Mouse (Mus musculus): ENCODE results near the gene Rnf187.

Rnf187 gene

GRCm38 (mm10) chr11:58948542-58949479 is 10.1 kb upstream of the Rnf187 start, which contains the start of gene Hist3h2ba:
TSS of gene Hist3h2ba (plus strand) at chr11:58948920.
- in situ Hi-C loops (cut with MboI; ENCODE audit: low sequenced_read_pairs): no loop called here

DNA sequence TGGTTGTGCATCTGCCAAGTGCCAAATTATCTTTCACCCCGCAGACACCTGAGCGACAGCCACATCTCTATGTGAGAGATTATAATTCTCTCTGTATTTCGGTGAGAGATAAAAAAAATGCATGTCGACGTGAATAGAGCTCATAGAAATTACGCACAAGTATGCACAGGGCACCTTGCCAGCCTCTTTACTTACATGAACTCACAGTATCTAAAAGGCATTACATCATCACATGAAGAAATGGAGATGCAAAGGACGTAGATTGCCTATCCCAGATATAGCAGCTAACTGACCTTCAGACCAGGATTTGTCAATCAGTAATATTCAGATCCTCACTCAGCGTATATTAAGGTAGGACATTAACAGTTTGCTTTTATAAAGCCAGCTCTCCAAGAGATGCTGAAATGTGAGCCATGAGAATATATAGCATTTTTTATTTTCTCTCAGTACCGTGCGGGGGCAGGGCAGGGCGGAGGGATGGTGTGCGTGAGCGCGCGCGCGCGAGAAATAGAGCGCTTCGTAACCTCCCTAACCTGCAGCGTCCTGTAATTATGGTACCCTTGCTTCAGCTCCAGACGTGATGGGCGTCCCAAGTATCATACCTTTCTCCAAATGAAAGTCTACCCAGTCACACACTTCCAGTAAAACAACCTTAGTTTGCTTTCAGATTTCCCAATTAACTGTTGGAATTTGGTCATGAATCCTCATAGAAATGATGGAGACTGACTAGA is 9.2 kb upstream of the Rnf187 start:
- in situ Hi-C loops (cut with MboI; ENCODE audit: low sequenced_read_pairs): no loop called here

- in situ Hi-C loops (cut with MboI; ENCODE audit: low sequenced_read_pairs): no loop called here
Measured at GRCm38 (mm10) chr11:58947306-58947705, 8.6 kb upstream of the Rnf187 start.

DNA sequence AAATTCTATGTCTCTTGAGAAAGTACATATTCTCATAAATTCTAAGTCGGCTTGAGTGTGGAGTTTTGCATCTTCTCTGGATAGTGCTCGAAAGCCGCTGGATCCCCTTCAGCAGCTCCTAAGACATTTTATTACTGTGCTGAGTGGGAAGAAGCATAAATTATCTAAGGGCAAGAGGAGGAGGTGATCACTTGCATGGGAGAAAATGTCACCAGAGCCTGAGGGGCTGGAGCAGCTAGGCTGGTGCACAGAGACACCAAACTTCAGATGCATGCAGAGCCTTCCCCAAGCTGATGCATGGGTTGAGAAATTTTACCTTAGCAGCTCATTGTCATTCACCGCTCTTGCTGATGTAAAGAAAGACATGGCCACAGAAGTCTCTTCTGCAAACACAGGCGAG is 5.4 kb upstream of the Rnf187 start:
- in situ Hi-C loops (cut with MboI; ENCODE audit: low sequenced_read_pairs): no loop called here

DNA sequence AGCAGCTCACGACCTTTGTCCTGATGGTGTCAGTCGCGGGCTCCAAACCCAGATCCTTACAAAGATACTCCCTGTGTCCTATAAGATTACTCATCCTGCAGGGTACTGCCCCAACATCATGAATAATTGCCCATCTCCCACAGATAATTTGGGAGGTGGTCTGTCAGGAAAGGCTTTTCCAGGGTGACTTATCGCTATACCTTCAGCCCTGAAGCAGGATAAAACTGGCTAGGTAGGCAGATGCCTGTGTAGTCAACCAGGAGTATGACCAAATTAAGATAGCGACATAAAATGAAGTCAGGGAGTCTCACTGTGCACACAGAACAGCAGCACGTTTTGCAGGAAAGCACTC is 348 bp upstream of the Rnf187 start:
- in situ Hi-C loops (cut with MboI; ENCODE audit: low sequenced_read_pairs): no loop called here

GRCm38 (mm10) chr11:58937909-58938308 is 807 bp downstream of the Rnf187 start:
- in situ Hi-C loops (cut with MboI; ENCODE audit: low sequenced_read_pairs): no loop called here

DNA sequence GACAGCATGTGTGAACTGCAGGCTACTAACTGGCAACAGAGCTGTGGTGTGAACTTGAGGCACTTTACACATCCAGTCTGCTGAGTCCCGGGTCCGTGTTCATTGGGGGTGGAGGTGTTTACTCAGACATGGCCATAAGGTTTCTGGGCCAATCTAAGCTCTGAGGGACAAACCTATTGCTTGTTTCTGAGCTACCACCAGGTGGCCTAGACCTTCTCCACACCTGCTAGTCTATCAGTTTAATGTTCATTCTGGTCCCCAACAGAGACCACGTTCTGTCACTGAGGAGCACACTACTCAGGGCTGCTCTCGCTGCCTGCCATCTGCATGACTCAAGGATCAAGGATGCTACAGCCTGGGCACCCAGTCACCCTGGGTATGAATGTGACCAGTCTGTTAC is 7.1 kb downstream of the Rnf187 start:
- in situ Hi-C loops (cut with MboI; ENCODE audit: low sequenced_read_pairs): no loop called here

DNA sequence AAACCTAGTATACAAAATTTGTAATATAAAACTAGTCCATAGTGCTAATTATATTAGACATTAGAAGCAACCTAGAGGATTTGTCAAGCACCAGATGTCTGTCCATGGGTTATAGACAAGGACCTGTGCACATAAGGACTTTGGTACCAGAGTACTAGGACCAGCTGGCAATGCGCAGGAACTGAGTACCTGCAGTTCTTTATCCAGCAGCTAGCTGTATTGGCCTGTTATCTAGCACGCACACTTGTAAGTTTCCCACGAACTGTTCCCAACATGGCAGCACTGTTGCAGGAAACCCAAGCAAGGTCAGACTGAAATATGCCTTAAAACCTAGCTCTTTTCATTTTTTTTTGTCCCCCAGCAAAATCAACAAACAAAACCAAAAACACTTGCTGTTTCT is 8.5 kb downstream of the Rnf187 start:
- in situ Hi-C loops (cut with MboI; ENCODE audit: low sequenced_read_pairs): no loop called here

- in situ Hi-C loops (cut with MboI; ENCODE audit: low sequenced_read_pairs): no loop called here
Measured at GRCm38 (mm10) chr11:58929641-58930040, 9.1 kb downstream of the Rnf187 start.

DNA sequence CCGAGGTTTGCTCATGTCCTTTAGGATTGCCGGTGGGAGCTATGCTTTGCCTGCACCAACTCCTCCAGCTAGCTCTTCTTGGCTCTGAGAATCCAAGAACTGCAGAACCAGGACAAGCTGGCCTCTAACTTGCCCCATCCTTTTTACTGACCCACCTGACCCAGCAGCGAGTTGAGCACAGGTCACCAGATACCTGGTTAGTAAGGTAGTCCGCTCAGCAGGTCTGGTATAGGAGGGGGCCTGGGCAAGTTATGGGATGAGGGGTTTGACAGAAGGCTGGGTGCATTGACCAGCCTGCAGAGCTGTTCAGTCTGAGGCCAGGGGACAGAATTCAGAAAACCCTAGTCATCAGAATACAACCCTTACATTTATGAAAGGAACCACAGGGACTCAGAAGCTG is 9.7 kb downstream of the Rnf187 start:
- in situ Hi-C loops (cut with MboI; ENCODE audit: low sequenced_read_pairs): no loop called here

GRCm38 (mm10) chr11:58927790-58928651 is 10.7 kb downstream of the Rnf187 start:
- in situ Hi-C loops (cut with MboI; ENCODE audit: low sequenced_read_pairs): no loop called here

- in situ Hi-C loops (cut with MboI; ENCODE audit: low sequenced_read_pairs): no loop called here
Measured at GRCm38 (mm10) chr11:58927053-58927452, 11.7 kb downstream of the Rnf187 start.

DNA sequence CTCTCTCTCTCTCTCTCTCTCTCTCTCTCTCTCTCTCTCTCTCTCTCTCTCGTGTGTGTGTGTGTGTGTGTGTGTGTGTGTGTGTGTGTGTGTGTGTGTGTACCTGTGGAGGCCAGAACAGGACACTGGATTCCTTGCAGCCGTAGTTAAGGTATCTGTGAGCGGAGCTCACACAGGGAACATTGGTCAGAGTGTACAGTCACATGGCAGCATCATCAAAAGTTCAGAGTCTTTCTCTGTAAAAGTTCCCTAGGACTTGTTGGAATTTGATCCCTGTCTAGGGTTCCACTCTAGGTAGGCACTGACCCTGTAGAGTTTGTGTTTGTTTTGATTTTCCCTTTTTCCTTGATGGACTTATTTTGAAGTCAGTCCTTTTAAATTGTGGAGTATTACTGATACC is 12.1 kb downstream of the Rnf187 start:
- in situ Hi-C loops (cut with MboI; ENCODE audit: low sequenced_read_pairs): no loop called here

- in situ Hi-C loops (cut with MboI; ENCODE audit: low sequenced_read_pairs): no loop called here
Measured at GRCm38 (mm10) chr11:58922420-58922819, 16.3 kb downstream of the Rnf187 start.

GRCm38 (mm10) chr11:58918759-58919158 is 20.0 kb downstream of the Rnf187 start:
- in situ Hi-C loops (cut with MboI; ENCODE audit: low sequenced_read_pairs): no loop called here

DNA sequence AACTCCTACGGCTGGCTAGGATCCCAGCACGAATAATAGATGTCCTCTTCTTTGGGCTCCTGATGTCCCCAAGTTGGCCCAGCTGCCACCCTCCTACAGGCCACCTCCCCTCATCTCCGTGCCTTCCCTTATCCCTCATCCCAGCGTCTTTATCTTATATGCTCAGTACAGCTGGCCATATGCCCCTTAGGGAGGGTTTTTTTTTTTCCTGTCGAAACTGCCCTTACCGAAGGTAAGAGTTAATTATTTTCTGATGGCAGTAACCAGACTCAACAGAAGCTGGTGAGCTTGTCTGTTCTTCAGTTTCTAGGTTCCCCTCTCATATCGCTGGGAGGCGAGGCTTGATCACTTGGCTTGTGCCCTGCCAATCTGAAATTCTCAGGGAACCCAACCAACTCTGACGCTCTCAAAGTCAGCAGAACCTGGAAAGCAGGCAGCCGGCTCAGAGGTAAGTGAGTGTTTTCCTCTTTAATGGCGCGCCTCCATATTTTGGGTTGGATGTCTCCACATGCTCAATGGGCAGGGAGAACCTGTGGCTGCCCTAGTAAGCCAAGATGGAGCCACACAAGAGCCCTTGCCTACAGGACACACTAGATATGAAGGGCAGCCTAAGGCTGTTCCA is 20.9 kb downstream of the Rnf187 start, which contains the start of gene Btnl10:
TSS of gene Btnl10 (plus strand) at position 164 of the 622 bp plus-strand sequence.
- in situ Hi-C loops (cut with MboI; ENCODE audit: low sequenced_read_pairs): no loop called here

GRCm38 (mm10) chr11:58916879-58917744 is 21.6 kb downstream of the Rnf187 start:
- in situ Hi-C loops (cut with MboI; ENCODE audit: low sequenced_read_pairs): no loop called here

GRCm38 (mm10) chr11:58914461-58915028 is 24.2 kb downstream of the Rnf187 start:
- in situ Hi-C loops (cut with MboI; ENCODE audit: low sequenced_read_pairs): no loop called here

- in situ Hi-C loops (cut with MboI; ENCODE audit: low sequenced_read_pairs): no loop called here
Measured at GRCm38 (mm10) chr11:58913776-58914175, 24.9 kb downstream of the Rnf187 start.
